Mouse (Mus musculus): ENCODE results near the gene Gstp1. TPM values are rescaled to one million over a fixed set of nuclear protein-coding genes. Genes with fewer than 3 reads are reported as not detected.

Gene Gstp1
- polyA plus RNA-seq, 1 experiment from 2014 or later: 346 TPM

GRCm38 (mm10) chr19:3991966-3992365 is 45.8 kb downstream of the Gstp1 start:
- no peaks in the 10 kb centered on the region for H3K36me3 ChIP-seq (replicated peaks)
- 81% methylated on average over 3 of the region's 3 CpGs for WGBS
- H3K4me1 ChIP-seq: no peaks in the 10 kb centered on the region; the same call in 1 of the 2 replicates
- no peak overlapping the region for H3K27ac ChIP-seq
- peaks cover 6% of the 10 kb centered on the region; the same call in 1 of the 2 replicates for H3K27me3 ChIP-seq
- H3K4me2 ChIP-seq: no peak overlapping the region
- peaks cover 6% of the 10 kb centered on the region; the same call in 1 of the 2 replicates for H3K9me3 ChIP-seq
- H3K4me3 ChIP-seq (replicated peaks): no peak overlapping the region
- ATAC-seq (ENCODE audit: low FRiP score): no peak
- no peak overlapping the region for H3K9ac ChIP-seq

DNA sequence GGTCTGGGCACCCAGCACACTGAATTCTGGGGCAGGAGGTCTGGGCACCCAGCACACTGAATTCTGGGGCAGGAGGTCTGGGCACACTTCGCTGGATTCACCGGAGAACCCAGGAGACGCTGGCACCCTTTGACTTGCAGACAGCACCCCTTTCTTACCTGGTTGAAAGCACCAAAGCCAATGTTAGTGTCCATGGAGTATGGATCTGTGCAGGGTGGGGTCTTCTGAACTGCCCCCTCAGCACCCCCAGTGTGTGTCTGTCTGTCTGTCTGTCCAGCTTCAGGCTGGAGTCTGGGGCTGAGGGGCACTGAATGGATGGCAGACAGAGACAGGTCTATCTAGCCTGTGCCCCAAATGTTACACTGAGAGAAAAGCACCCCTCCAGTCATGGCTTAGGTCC is 46.2 kb downstream of the Gstp1 start:
- H3K4me1 ChIP-seq: no peaks in the 10 kb centered on the region; the same call in 1 of the 2 replicates
- WGBS: 95% methylated on average over 3 of the region's 3 CpGs
- no peak overlapping the region for H3K27ac ChIP-seq
- ATAC-seq (ENCODE audit: low FRiP score): no peak
- H3K27me3 ChIP-seq: peaks cover 6% of the 10 kb centered on the region; the same call in 1 of the 2 replicates
- peaks cover 6% of the 10 kb centered on the region; the same call in 1 of the 2 replicates for H3K9me3 ChIP-seq
- no peak overlapping the region for H3K4me3 ChIP-seq (replicated peaks)
- no peak overlapping the region for H3K4me2 ChIP-seq
- no peak overlapping the region for H3K9ac ChIP-seq
- no peaks in the 10 kb centered on the region for H3K36me3 ChIP-seq (replicated peaks)

GRCm38 (mm10) chr19:3990804-3991203 is 47.0 kb downstream of the Gstp1 start:
- Histone ChIP-seq H3K9ac (no peak overlapping the region), H3K27me3 (peaks cover 6% of the 10 kb centered on the region; the same call in 1 of the 2 replicates), H3K27ac (no peak overlapping the region), H3K36me3 (replicated peaks) (no peaks in the 10 kb centered on the region), H3K4me2 (no peak overlapping the region), H3K4me1 (no peaks in the 10 kb centered on the region; the same call in 1 of the 2 replicates), H3K4me3 (replicated peaks) (no peak overlapping the region), H3K9me3 (peaks cover 6% of the 10 kb centered on the region; the same call in 1 of the 2 replicates)
- ATAC-seq (ENCODE audit: low FRiP score): no peak
- WGBS: 71% methylated on average over 6 of the region's 6 CpGs

DNA sequence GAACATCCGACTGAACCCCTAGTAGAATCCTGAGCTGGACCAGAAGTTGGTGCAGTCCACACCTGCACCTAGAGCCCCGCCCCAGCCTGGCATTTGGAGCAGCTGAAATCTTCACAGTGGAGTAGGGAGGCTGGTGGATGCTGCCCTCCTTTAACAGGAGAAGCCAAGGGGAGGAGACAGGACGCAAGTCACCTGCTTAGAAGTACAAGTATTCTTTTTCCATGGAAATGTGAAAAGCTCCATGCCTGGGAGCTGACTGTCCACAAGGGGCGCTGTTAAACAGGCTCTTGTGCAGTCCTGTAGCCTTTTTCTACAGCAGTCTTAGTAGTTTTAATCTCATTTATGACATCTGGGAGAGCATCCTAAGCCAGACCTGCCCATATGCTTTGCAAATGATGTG is 49.0 kb downstream of the Gstp1 start:
- Histone ChIP-seq H3K4me1 (peaks cover 11% of the 10 kb centered on the region), H3K9ac (no peak overlapping the region), H3K27me3 (peaks cover 6% of the 10 kb centered on the region; the same call in 1 of the 2 replicates), H3K9me3 (peaks cover 6% of the 10 kb centered on the region; the same call in 1 of the 2 replicates), H3K36me3 (replicated peaks) (no peaks in the 10 kb centered on the region), H3K4me2 (no peak overlapping the region), H3K4me3 (replicated peaks) (no peak overlapping the region), H3K27ac (no peak overlapping the region)
- WGBS: 87% methylated on average over 4 of the region's 4 CpGs
- ATAC-seq (ENCODE audit: low FRiP score): no peak

DNA sequence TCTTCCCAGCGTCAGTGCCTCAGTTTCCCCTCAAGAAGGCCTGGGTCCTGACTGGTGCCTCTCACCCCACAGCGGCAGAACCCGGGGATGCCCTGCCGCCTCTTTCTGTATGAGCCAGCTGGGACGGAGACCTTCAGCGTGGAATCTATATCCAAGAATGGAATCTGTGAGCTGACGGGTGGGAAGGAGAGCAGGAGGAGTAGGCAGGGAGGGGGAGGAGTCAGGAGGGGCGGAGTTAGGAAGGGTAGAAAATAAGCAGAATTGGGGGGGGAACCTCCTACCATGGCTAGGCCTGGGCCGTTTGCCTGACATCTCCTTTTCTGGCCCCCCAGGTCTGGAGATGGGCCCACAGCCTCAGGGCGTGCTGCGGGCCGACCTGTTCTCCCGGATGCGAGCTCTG is 49.7 kb downstream of the Gstp1 start:
- ATAC-seq (ENCODE audit: low FRiP score): no peak
- Histone ChIP-seq H3K9ac (no peak overlapping the region), H3K36me3 (replicated peaks) (no peaks in the 10 kb centered on the region), H3K9me3 (peaks cover 6% of the 10 kb centered on the region; the same call in 1 of the 2 replicates), H3K4me2 (no peak overlapping the region), H3K4me1 (peaks cover 17% of the 10 kb centered on the region), H3K4me3 (replicated peaks) (no peak overlapping the region), H3K27ac (no peak overlapping the region), H3K27me3 (peaks cover 6% of the 10 kb centered on the region; the same call in 1 of the 2 replicates)
- WGBS: 92% methylated on average over 14 of the region's 14 CpGs

DNA sequence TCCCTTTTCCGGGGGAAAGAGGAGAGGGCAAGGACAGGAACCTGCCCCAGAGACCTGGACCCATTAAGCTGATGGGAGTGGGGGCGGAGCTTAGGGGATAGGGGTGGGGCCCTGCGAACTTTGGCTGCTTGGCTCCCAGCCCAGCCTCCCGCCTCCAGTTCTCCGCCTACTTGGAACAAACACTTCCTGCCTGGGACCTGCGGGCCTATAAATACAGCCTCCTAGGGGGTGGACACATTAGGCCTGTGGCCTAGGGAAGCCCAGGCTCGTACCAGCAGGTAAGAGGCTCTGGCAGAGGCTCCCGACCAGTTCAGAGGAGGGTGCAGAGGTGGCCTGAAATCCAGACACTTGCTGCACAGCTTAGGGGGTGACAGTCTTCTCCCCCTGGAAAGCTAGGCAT is 51.5 kb downstream of the Gstp1 start, which contains the start of gene Acy3:
Gene Acy3 (plus strand): TSS at position 237 of the 400 bp plus-strand sequence.
- Histone ChIP-seq H3K4me1 (peaks cover 17% of the 10 kb centered on the region), H3K27me3 (no peaks in the 10 kb centered on the region), H3K9me3 (peaks cover 6% of the 10 kb centered on the region; the same call in 1 of the 2 replicates), H3K4me2 (no peak within 1 kb of the TSS), H3K4me3 (replicated peaks) (no peak within 1 kb of the TSS), H3K27ac (no peak within 1 kb of the TSS), H3K9ac (no peak within 1 kb of the TSS), H3K36me3 (replicated peaks) (no peaks in the 10 kb centered on the region)
- WGBS: 22% methylated on average over 8 of the region's 8 CpGs
- no peak for ATAC-seq (ENCODE audit: low FRiP score)

Other genes starting within 250 kb of the Gstp1 start
- 63.5 and 69.6 TPM in 2 replicates for gene Chka, start 186.2 kb downstream of the Gstp1 start, polyA plus RNA-seq (2016; fragmentation: Nextera tagmentation; extraction: Ambion mirVana)
- gene Tcirg1, start 130.9 kb downstream of the Gstp1 start, polyA plus RNA-seq (2016; fragmentation: Nextera tagmentation; extraction: Ambion mirVana): 10.3 and 12.4 TPM in 2 replicates
- gene Ndufs8, start 125.2 kb downstream of the Gstp1 start, polyA plus RNA-seq (2016; fragmentation: Nextera tagmentation; extraction: Ambion mirVana): 166 and 168 TPM in 2 replicates
- gene Aldh3b1, start 108.2 kb downstream of the Gstp1 start, polyA plus RNA-seq (2016; fragmentation: Nextera tagmentation; extraction: Ambion mirVana): 0.64 and 0.69 TPM in 2 replicates
- 4.8 TPM in 2 replicates for gene Unc93b1, start 102.8 kb downstream of the Gstp1 start, polyA plus RNA-seq (2016; fragmentation: Nextera tagmentation; extraction: Ambion mirVana)
- not detected in 2 replicates for gene Aldh3b3, start 79.3 kb downstream of the Gstp1 start, polyA plus RNA-seq (2016; fragmentation: Nextera tagmentation; extraction: Ambion mirVana)
- 0.26 and 0.70 TPM in 2 replicates for gene Aldh3b2, start 65.7 kb downstream of the Gstp1 start, polyA plus RNA-seq (2016; fragmentation: Nextera tagmentation; extraction: Ambion mirVana)
- gene Acy3, start 51.4 kb downstream of the Gstp1 start, polyA plus RNA-seq (2016; fragmentation: Nextera tagmentation; extraction: Ambion mirVana): 0.58 and 1.4 TPM in 2 replicates
- not detected in 2 replicates for gene Tbx10, start 45.2 kb downstream of the Gstp1 start, polyA plus RNA-seq (2016; fragmentation: Nextera tagmentation; extraction: Ambion mirVana)
- 19.3 and 20.8 TPM in 2 replicates for gene Nudt8, start 37.4 kb downstream of the Gstp1 start, polyA plus RNA-seq (2016; fragmentation: Nextera tagmentation; extraction: Ambion mirVana)
- gene Gm49405, start 37.4 kb downstream of the Gstp1 start, polyA plus RNA-seq (2016; fragmentation: Nextera tagmentation; extraction: Ambion mirVana): 4.1 and 4.3 TPM in 2 replicates
- 6.3 TPM in 2 replicates for gene Doc2g, start 34.7 kb downstream of the Gstp1 start, polyA plus RNA-seq (2016; fragmentation: Nextera tagmentation; extraction: Ambion mirVana)
- gene Ndufv1, start 25.2 kb downstream of the Gstp1 start, polyA plus RNA-seq (2016; fragmentation: Nextera tagmentation; extraction: Ambion mirVana): 186 and 204 TPM in 2 replicates
- 1.6 and 5.5 TPM in 2 replicates for gene Gstp2, start 8.0 kb upstream of the Gstp1 start, polyA plus RNA-seq (2016; fragmentation: Nextera tagmentation; extraction: Ambion mirVana)
- not detected in 2 replicates for gene Gstp3, start 21.6 kb upstream of the Gstp1 start, polyA plus RNA-seq (2016; fragmentation: Nextera tagmentation; extraction: Ambion mirVana)
- gene Cabp2, start 43.6 kb upstream of the Gstp1 start, polyA plus RNA-seq (2016; fragmentation: Nextera tagmentation; extraction: Ambion mirVana): not detected in 2 replicates
- gene Cdk2ap2, start 59.2 kb upstream of the Gstp1 start, polyA plus RNA-seq (2016; fragmentation: Nextera tagmentation; extraction: Ambion mirVana): 70.4 and 73.9 TPM in 2 replicates
- 21.5 and 22.9 TPM in 2 replicates for gene Pitpnm1, start 62.0 kb upstream of the Gstp1 start, polyA plus RNA-seq (2016; fragmentation: Nextera tagmentation; extraction: Ambion mirVana)
- 56.4 and 60.7 TPM in 2 replicates for gene Aip, start 87.9 kb upstream of the Gstp1 start, polyA plus RNA-seq (2016; fragmentation: Nextera tagmentation; extraction: Ambion mirVana)
- not detected in 2 replicates for gene Gpr152, start 101.8 kb upstream of the Gstp1 start, polyA plus RNA-seq (2016; fragmentation: Nextera tagmentation; extraction: Ambion mirVana)
- gene Cabp4, start 106.0 kb upstream of the Gstp1 start, polyA plus RNA-seq (2016; fragmentation: Nextera tagmentation; extraction: Ambion mirVana): 0.09 TPM in 2 replicates
- 125 and 135 TPM in 2 replicates for gene Coro1b, start 110.6 kb upstream of the Gstp1 start, polyA plus RNA-seq (2016; fragmentation: Nextera tagmentation; extraction: Ambion mirVana)
- 0.51 and 0.74 TPM in 2 replicates for gene Ptprcap, start 115.6 kb upstream of the Gstp1 start, polyA plus RNA-seq (2016; fragmentation: Nextera tagmentation; extraction: Ambion mirVana)
- gene Rps6kb2, start 125.4 kb upstream of the Gstp1 start, polyA plus RNA-seq (2016; fragmentation: Nextera tagmentation; extraction: Ambion mirVana): 59.5 and 62.5 TPM in 2 replicates
- 3.2 TPM in 2 replicates for gene Carns1, start 137.5 kb upstream of the Gstp1 start, polyA plus RNA-seq (2016; fragmentation: Nextera tagmentation; extraction: Ambion mirVana)
- 0.31 and 0.86 TPM in 2 replicates for gene Tbc1d10c, start 153.3 kb upstream of the Gstp1 start, polyA plus RNA-seq (2016; fragmentation: Nextera tagmentation; extraction: Ambion mirVana)
- 689 and 709 TPM in 2 replicates for gene Ppp1ca, start 154.1 kb upstream of the Gstp1 start, polyA plus RNA-seq (2016; fragmentation: Nextera tagmentation; extraction: Ambion mirVana)
- gene Rad9a, start 163.7 kb upstream of the Gstp1 start, polyA plus RNA-seq (2016; fragmentation: Nextera tagmentation; extraction: Ambion mirVana): 38.8 and 42.2 TPM in 2 replicates
- 0.85 and 1.2 TPM in 2 replicates for gene Clcf1, start 176.3 kb upstream of the Gstp1 start, polyA plus RNA-seq (2016; fragmentation: Nextera tagmentation; extraction: Ambion mirVana)
- gene AC109138.7, start 176.4 kb upstream of the Gstp1 start, polyA plus RNA-seq (2016; fragmentation: Nextera tagmentation; extraction: Ambion mirVana): not detected in 2 replicates
- 11.7 and 13.1 TPM in 2 replicates for gene Pold4, start 193.9 kb upstream of the Gstp1 start, polyA plus RNA-seq (2016; fragmentation: Nextera tagmentation; extraction: Ambion mirVana)
- 5.6 and 6.1 TPM in 2 replicates for gene Ssh3, start 231.2 kb upstream of the Gstp1 start, polyA plus RNA-seq (2016; fragmentation: Nextera tagmentation; extraction: Ambion mirVana)
- gene Ankrd13d, start 245.2 kb upstream of the Gstp1 start, polyA plus RNA-seq (2016; fragmentation: Nextera tagmentation; extraction: Ambion mirVana): 12.6 and 14.2 TPM in 2 replicates